Mouse (Mus musculus) cortical plate, adult 2 months (tissue): ENCODE results near the gene Map7d1.

ENCODE experiments used
- CTCF ChIP-seq: fragments of 200-500 bp; IDR thresholded peaks from 2 replicates; pipeline ENCODE4 v1.5.1; 2011; ENCODE audit warnings: mild to moderate bottlenecking, control low read depth, low read length; ENCODE audit not compliant: insufficient read depth; ENCODE audit errors: extremely low read depth
- POLR2A ChIP-seq: fragments of 200-500 bp; IDR thresholded peaks from 2 replicates; pipeline ENCODE4 v1.6.1; 2011; ENCODE audit warnings: mild to moderate bottlenecking, low read length, control low read depth; ENCODE audit not compliant: insufficient read depth; ENCODE audit errors: extremely low read depth

GRCm38 (mm10) chr4:126256967-126257881 is 1.1 kb upstream of the Map7d1 start:
- TF ChIP-seq CTCF: no peak
- TF ChIP-seq POLR2A: no peak
